Mouse (Mus musculus) activated CD4-positive, CD25-positive, alpha-beta regulatory T cell, adult 4 months (primary cell): ENCODE results near the gene Mbd3. TPM values are rescaled to one million over a fixed set of nuclear protein-coding genes. Genes with fewer than 3 reads are reported as not detected.

Experiments used
- ATAC-seq: one replicate; pipeline ENCODE4 v1.8.0; 2017
- polyA plus RNA-seq, 2 experiments: library from polyadenylated mRNA; unstranded; fragments of 100-300 nt; shearing (Covaris generic); gene quantifications; one replicate each; pipeline ENCODE4 v1.2.1; 2017

Gene Mbd3
- polyA plus RNA-seq, 2 experiments from 2014 or later = 23.6 to 32.0 TPM

GRCm38 (mm10) chr10:80423562-80423961 is 24.2 kb upstream of the Mbd3 start:
- ATAC-seq = no peak

DNA sequence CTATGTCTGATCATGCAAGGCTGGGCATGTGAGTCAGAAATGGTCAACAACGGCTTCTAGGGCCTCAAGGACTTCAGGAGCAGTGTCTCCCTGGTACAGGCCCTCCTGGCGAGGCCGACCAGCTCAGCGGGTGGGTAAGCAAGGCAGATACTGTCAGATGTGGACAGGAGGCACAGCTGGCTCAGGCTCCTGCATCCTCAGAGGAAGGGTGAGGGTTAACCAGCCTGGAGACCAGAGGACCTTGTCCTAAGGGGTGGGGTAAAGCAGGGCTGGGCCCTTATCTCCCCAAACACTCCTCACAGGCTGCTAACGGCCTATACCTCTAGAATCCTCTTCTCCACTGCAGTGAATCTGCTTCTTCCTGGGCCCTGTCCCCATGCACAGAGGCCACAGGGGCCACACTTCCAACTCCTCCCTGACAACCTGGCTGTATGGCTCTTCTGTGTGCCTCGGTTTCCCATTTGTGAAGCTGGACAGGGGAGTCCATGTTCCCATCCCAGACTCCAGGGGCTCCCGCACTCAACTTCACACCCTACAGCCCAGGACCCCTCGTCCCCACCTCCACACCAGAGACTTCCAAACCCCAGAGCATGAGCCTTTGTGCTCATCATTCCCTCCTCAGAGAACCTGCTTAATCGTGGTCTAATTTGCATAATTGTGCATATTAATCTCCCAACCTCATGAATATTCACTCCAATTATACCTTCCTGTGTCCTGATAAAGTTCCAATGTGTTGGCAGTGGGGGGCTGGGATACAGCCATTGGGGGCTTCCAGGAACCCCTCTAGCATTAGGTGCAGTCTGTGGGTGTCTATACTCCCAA is 22.5 kb upstream of the Mbd3 start:
- ATAC-seq = no peak

- no peak for ATAC-seq
Observed at GRCm38 (mm10) chr10:80421208-80421607, 21.9 kb upstream of the Mbd3 start.

GRCm38 (mm10) chr10:80420729-80421128 is 21.4 kb upstream of the Mbd3 start:
- ATAC-seq = no peak

DNA sequence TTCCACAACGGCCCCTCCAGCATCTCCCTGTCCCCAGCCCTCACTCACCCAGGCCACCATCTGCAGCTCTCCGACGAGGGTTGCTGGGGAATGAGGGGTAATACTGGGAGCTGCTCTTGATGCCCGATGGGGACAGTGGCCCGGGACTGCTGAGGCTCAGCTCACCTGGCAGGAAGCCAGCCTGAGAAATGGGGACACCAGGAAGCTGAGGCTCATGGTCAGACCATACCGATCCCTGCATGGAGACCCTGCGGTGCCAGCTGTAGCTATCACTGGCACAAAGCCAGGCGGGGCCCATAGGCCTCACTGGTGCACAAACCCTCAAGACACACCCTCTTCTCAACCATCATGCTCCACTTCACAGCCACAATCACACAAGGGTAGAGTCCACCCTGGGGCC is 20.1 kb upstream of the Mbd3 start:
- no peak for ATAC-seq

GRCm38 (mm10) chr10:80418311-80418710 is 19.0 kb upstream of the Mbd3 start:
- no peak for ATAC-seq

DNA sequence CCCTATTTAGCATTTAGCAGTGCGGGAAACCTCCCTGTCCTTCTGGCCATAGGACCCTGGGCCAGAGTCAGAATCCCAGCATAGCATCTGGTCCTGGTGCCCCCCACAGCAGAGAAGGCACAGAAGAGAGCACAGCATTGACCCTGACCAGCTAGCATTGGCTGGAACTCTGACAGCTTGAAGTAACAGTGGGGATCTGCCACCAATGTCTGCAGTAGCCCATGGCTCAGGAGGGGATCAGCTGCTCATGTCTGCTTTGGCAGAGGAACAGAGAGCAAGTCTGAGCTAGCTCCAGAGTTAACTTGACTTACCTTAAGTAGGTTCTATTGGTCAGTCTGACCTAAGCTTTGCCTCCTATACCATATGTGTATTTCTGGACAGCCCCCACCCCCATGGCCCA is 18.5 kb upstream of the Mbd3 start:
- ATAC-seq = no peak

- no peak for ATAC-seq
Observed at GRCm38 (mm10) chr10:80417371-80417770, 18.0 kb upstream of the Mbd3 start.

- ATAC-seq = no peak
Observed at GRCm38 (mm10) chr10:80415566-80415965, 16.2 kb upstream of the Mbd3 start.

DNA sequence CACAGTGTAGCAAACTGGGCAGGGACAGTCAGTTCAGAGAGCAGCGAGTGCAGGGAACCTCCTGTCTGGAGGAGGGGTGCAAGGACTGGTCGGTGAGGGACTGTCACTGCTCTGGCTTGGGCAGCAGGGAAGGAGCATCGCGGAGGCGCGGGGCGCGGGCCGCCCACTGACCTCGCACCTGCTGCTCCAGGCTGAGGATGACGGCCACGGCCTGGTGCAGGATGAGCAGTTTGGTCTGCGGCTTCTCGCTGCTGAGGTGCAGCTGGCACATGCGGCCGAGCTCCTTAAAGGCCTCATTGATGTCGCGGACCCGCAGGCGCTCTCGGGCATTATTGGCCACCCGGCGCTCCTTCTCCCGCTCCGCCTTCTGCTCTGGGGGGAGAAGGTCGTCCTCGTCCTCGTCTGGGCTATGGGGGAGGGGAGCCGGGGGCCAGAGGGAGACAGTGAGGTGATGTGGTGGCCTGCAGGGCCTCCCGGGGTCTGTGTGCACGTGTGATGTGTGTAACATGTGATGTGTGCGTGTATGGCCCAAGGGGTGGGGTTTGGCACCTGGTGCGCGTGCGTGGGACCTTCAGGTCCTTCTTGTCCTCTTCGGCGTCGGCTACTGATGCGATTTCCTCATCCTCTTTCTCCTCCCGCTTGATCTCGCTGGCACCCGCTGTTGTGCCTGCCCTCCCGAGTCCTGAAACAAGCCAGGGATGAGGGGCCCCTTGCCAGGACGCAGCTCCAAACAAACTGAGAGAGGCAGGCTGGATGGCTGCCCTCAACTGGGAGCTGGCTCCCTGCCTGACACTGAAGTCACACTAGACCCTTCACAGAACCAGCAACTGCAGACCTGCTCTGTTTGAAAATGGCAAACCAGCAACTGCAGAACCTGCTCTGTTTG is 13.5 kb upstream of the Mbd3 start:
- no peak for ATAC-seq

DNA sequence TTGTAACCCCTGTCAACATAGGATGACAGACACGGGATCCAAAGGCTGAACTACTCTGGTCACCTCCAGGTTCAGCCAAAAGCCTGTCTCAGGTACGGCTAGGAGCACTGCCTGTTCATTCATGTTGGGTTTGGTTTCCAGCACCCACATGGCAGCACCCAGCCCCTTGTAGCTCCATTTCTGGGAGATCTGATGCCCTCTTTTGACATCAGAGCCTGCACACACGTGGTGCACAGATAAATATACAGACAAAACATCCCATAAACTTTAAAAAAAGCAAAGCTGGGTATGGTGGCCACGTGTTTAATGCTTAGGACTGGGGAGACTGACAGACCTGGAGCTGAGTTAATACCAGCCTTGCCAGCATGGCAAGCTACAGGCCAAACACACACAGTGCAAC is 8.6 kb upstream of the Mbd3 start:
- no peak for ATAC-seq

DNA sequence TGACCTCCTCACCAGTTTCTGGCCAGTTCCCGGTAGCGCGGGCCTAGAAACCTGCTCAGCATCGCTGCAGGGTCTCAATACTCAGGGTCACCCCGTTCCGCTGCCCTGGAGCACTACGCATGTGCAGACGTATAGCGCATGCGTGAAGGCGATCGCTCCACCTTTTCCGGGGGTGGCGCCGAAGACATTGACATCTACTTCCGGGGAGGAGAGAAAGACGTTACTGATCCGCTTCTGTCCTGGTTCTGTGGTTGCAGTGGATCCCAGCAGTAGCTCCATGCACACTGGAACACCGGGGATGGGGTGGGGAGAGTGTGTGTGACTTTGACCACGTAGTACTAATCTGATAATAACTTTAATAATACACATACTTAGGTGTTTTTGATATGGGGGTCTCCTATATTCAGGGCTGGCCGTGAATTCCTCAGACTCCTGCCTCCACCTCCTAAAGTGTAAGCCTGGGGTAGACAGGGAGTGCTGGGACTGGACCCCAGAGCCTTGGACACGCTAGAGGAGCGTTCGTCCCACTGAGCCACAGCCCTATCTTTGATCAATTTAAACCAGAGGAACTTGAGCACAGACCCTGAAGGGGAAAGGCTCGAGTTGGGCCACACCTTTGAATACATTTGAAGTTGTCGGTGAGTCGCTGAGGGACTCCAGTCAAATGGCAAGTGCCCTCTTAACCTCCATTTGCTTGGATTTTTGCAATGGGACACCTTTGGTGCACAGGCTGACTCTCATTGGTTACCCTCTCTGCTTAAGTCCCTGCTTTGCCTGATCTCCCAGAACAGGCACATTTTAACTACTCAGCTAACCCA is 7.5 kb upstream of the Mbd3 start, which contains the start of gene Uqcr11:
Uqcr11 (minus strand) TSS at position 147 of the 818 bp plus-strand sequence.
- peak; percentile 88 for ATAC-seq

DNA sequence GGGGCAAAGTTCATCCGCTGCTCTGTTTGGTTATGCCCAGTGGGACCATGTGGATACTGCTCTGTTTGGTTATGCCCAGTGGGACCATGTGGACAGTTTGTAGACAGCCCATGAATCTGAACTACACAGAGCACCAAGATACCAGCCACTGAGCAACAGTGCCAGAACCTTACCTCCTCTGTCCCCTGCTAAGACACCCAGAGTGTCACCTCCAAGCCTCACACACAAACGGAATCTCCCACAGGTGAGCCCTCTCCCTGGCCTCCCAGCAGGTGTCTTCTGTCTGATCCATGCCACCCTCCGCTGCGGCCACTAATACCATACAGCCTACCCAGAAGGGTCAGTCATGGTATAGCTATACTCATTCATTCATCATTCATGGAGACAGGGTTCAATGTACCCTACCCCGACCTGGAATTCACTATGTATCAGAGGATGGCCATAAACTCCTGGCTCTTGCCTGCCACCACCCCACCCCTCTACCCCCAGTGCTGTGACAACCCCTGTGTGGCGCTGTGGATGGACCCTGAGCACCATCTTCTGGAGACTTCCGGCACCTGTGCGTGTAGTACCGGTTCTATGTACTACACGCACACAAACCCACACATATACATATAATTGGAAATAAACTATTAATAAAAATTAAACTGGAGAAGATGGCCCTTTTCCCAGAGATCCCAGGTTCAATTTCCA is 6.3 kb upstream of the Mbd3 start:
- no peak for ATAC-seq

- ATAC-seq = no peak
Observed at GRCm38 (mm10) chr10:80403044-80403692, 3.8 kb upstream of the Mbd3 start.

DNA sequence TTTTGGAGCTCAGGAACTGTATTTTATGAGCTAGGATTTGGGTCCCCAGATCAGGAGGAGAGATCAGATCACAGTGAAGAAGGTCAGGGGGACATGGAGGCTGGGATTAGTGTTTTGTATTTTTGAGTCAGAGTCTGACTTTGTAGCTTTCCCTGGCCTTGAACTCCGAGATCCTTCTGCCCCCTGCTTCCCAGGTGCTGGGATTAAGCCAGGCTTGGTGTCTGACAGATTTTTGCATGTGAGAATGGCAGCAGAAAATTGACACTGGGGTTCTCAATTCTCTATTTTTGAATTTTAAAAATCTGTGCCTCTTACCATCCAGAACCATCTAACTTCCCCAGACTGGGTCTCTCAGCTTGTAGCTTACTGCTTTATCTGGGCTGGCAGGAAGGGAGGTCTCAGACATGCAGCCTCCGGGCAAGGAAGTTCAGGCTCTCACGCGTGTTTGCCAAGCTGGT is 1.4 kb upstream of the Mbd3 start:
- ATAC-seq = no peak

GRCm38 (mm10) chr10:80399973-80400703 is 788 bp upstream of the Mbd3 start:
- ATAC-seq = peak; percentile 2

DNA sequence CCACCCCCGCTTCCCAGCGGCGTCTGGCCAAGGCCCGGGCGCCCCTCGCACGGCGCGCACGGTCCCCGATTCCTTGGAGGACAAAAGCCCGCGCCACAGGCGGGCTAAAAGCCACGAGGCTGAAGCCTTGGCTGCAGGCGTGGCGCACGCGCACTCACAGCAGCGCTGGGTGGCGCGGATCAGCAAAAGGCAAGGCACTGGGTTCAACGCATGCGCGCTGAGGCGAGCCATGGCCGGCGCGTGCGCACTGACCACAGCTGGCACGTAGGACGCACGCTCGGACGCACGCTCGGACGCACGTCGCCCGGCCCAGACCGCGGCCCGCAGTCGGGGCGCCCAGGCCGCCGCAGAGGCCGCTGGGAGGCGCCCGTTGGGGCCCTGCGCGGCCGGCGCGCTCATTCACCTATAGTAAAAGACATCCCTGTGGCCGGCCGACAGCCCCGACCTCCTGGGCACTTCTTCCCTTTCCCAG is 595 bp downstream of the Mbd3 start:
- ATAC-seq = peak; percentile 18

- no peak for ATAC-seq
Observed at GRCm38 (mm10) chr10:80398174-80398535, 1.2 kb downstream of the Mbd3 start.

- ATAC-seq = no peak
Observed at GRCm38 (mm10) chr10:80397524-80398173, 1.7 kb downstream of the Mbd3 start.
